Mouse (Mus musculus) midbrain, embryonic 11.5 days (tissue): Measurements from ENCODE around the gene Apeh. TPM values are rescaled to one million over a fixed set of nuclear protein-coding genes. Genes with fewer than 3 reads are reported as not detected.

Experiments used
- ATAC-seq: fragments of 200-750 bp; cut with Nextera tagmentation; 2 replicates; pipeline ENCODE4 v1.8.0; 2017; ENCODE audit warnings: moderate TSS enrichment, moderate library complexity; ENCODE audit not compliant: low FRiP score
- DNase-seq: peaks from one replicate; pipeline ENCODE4 v3.0.0; 2015; ENCODE audit warnings: low spot score; ENCODE audit errors: missing footprints
- H3K27ac ChIP-seq: fragments of 300-500 bp; sonication (generic); 2 replicates; pipeline ENCODE4 v1.5.1; 2014; ENCODE audit warnings: low read depth, low read length
- H3K27me3 ChIP-seq: fragments of 300-500 bp; sonication (generic); 2 replicates; pipeline ENCODE4 v1.6.1; 2014; ENCODE audit warnings: mild to moderate bottlenecking, low read length, moderate library complexity, mixed read lengths; ENCODE audit not compliant: control insufficient read depth, insufficient read depth
- H3K36me3 ChIP-seq: fragments of 300-500 bp; sonication (generic); 2 replicates; pipeline ENCODE4 v1.6.1; 2014; ENCODE audit warnings: mild to moderate bottlenecking, low read length, moderate library complexity, mixed read lengths; ENCODE audit not compliant: control insufficient read depth, insufficient read depth
- H3K4me1 ChIP-seq: fragments of 300-500 bp; sonication (generic); 2 replicates; pipeline ENCODE4 v1.6.1; 2014; ENCODE audit warnings: low read length; ENCODE audit not compliant: control insufficient read depth, insufficient read depth
- H3K4me2 ChIP-seq: fragments of 300-500 bp; sonication (generic); 2 replicates; pipeline ENCODE4 v1.6.1; 2014; ENCODE audit warnings: mild to moderate bottlenecking, moderate library complexity
- H3K4me3 ChIP-seq: fragments of 300-500 bp; sonication (generic); 2 replicates; pipeline ENCODE4 v1.5.1; 2014; ENCODE audit warnings: low read depth, low read length
- H3K9ac ChIP-seq: fragments of 300-500 bp; sonication (generic); 2 replicates; pipeline ENCODE4 v1.6.1; 2014; ENCODE audit warnings: low read length
- H3K9me3 ChIP-seq: fragments of 300-500 bp; sonication (generic); 2 replicates; pipeline ENCODE4 v1.6.1; 2016; ENCODE audit warnings: low read length; ENCODE audit not compliant: control insufficient read depth
- WGBS: fragments of 180-500 bp; shearing (Covaris S2); extraction: QIAGEN DNeasy Blood & Tissue Kit; methylation state at CpG from one replicate; pipeline ENCODE4 v1.1.7; 2014; 5-methylcytosine and 5-hydroxymethylcytosine counted together
- polyA plus RNA-seq: library from polyadenylated mRNA; unstranded; fragments of >200 nt; fragmentation: Nextera tagmentation; extraction: Ambion mirVana; gene quantifications from 2 replicates; pipeline ENCODE4 v1.2.1, GENCODE M21; 2014

Gene Apeh
- polyA plus RNA-seq, 1 experiment from 2014 or later, result 67.3 TPM

- WGBS, result 56% methylated on average over 20 of the region's 20 CpGs
These were observed 41.3 kb downstream of the Apeh start, which contains the start of gene Amigo3 for GRCm38 (mm10) chr9:108052885-108053664. Gene Amigo3, plus strand, starts transcription at chr9:108053159.

GRCm38 (mm10) chr9:108052411-108052810 lies 42.0 kb downstream of the Apeh start:
- H3K27me3 ChIP-seq, result no peaks in the 10 kb centered on the region
- H3K27ac ChIP-seq, result no peak overlapping the region
- H3K9ac ChIP-seq, result no peak overlapping the region
- DNase-seq (no peak), ATAC-seq (no peak)
- peaks cover 8% of the 10 kb centered on the region; the same call in 1 of the 2 replicates for H3K36me3 ChIP-seq
- H3K4me2 ChIP-seq, result no peak overlapping the region
- no peak overlapping the region for H3K4me3 ChIP-seq
- peaks cover 17% of the 10 kb centered on the region for H3K4me1 ChIP-seq
- H3K9me3 ChIP-seq, result no peaks in the 10 kb centered on the region
- WGBS, result 70% methylated on average over 7 of the region's 7 CpGs

More at GRCm38 (mm10) chr9:108052885-108053664, 41.3 kb downstream of the Apeh start, which contains the start of gene Amigo3:
- peaks cover 8% of the 10 kb centered on the region; the same call in 1 of the 2 replicates for H3K36me3 ChIP-seq
- no peak within 1 kb of the TSS for H3K27ac ChIP-seq
- peak; percentile 33; the same call in 1 of the 2 replicates for ATAC-seq
- no peaks in the 10 kb centered on the region for H3K9me3 ChIP-seq
- H3K4me1 ChIP-seq, result peaks cover 14% of the 10 kb centered on the region
- no peak within 1 kb of the TSS for H3K4me3 ChIP-seq
- H3K9ac ChIP-seq, result no peak within 1 kb of the TSS
- peak; percentile 99 for DNase-seq
- H3K4me2 ChIP-seq, result peak within 1 kb of the TSS; percentile 34; the same call in 1 of the 2 replicates
- no peaks in the 10 kb centered on the region for H3K27me3 ChIP-seq

- H3K36me3 ChIP-seq, result peaks cover 8% of the 10 kb centered on the region; the same call in 1 of the 2 replicates
- DNase-seq (no peak), ATAC-seq (no peak)
These were observed 42.5 kb downstream of the Apeh start for GRCm38 (mm10) chr9:108051931-108052220.

GRCm38 (mm10) chr9:108051184-108051930 lies 43.0 kb downstream of the Apeh start:
- H3K9me3 ChIP-seq, result no peaks in the 10 kb centered on the region
- H3K9ac ChIP-seq, result no peak overlapping the region
- H3K27me3 ChIP-seq, result no peaks in the 10 kb centered on the region
- peaks cover 8% of the 10 kb centered on the region; the same call in 1 of the 2 replicates for H3K36me3 ChIP-seq
- DNase-seq (no peak), ATAC-seq (no peak)
- H3K27ac ChIP-seq, result no peak overlapping the region
- no peak overlapping the region for H3K4me3 ChIP-seq
- peaks cover 17% of the 10 kb centered on the region for H3K4me1 ChIP-seq
- WGBS, result 92% methylated on average over 15 of the region's 15 CpGs
- H3K4me2 ChIP-seq, result no peak overlapping the region

More at GRCm38 (mm10) chr9:108051931-108052220, 42.5 kb downstream of the Apeh start:
- H3K27me3 ChIP-seq, result no peaks in the 10 kb centered on the region
- H3K9me3 ChIP-seq, result no peaks in the 10 kb centered on the region
- WGBS, result 83% methylated on average over 4 of the region's 4 CpGs
- H3K9ac ChIP-seq, result no peak overlapping the region
- peaks cover 17% of the 10 kb centered on the region for H3K4me1 ChIP-seq
- H3K4me2 ChIP-seq, result no peak overlapping the region
- H3K4me3 ChIP-seq, result no peak overlapping the region
- no peak overlapping the region for H3K27ac ChIP-seq

- peaks cover 16% of the 10 kb centered on the region for H3K36me3 ChIP-seq
- 0 out of 2 replicates have a peak overlapping the region, but pooled peaks have one; percentile 14 for H3K27ac ChIP-seq
- H3K4me2 ChIP-seq, result peak overlapping the region; percentile 87
- H3K4me1 ChIP-seq, result peaks cover 17% of the 10 kb centered on the region
- H3K4me3 ChIP-seq, result peak overlapping the region; percentile 76
- no peak for ATAC-seq
- no peaks in the 10 kb centered on the region for H3K9me3 ChIP-seq
- 42% methylated on average over 15 of the region's 15 CpGs for WGBS
- no peak for DNase-seq
- peak overlapping the region; percentile 75 for H3K9ac ChIP-seq
- H3K27me3 ChIP-seq, result no peaks in the 10 kb centered on the region
These were observed 44.7 kb downstream of the Apeh start for GRCm38 (mm10) chr9:108049561-108050251.

GRCm38 (mm10) chr9:108049016-108049455 lies 45.4 kb downstream of the Apeh start, which contains the start of gene Gmppb:
Gene Gmppb, plus strand, starts transcription at chr9:108049242.
- Histone ChIP-seq H3K4me1 (peaks cover 17% of the 10 kb centered on the region), H3K27me3 (no peaks in the 10 kb centered on the region), H3K9ac (peak within 1 kb of the TSS; percentile 75), H3K4me2 (peak within 1 kb of the TSS; percentile 87), H3K4me3 (peak within 1 kb of the TSS; percentile 76), H3K36me3 (peaks cover 14% of the 10 kb centered on the region), H3K9me3 (no peaks in the 10 kb centered on the region), H3K27ac (peak within 1 kb of the TSS; percentile 48)
- under 1% methylated on average over 39 of the region's 39 CpGs for WGBS
- ATAC-seq, result peak; percentile 96
- peak; percentile 99 for DNase-seq

GRCm38 (mm10) chr9:108048566-108048955 lies 45.8 kb downstream of the Apeh start:
- DNase-seq (peak; percentile 91), ATAC-seq (no peak; the same call in 1 of the 2 replicates)
- WGBS, result 1% methylated on average over 19 of the region's 19 CpGs

GRCm38 (mm10) chr9:108047601-108048565 lies 46.5 kb downstream of the Apeh start:
- H3K9me3 ChIP-seq, result no peaks in the 10 kb centered on the region
- DNase-seq (peak; percentile 84), ATAC-seq (no peak)
- peak overlapping the region; percentile 48; the same call in 1 of the 2 replicates for H3K27ac ChIP-seq
- H3K36me3 ChIP-seq, result peaks cover 14% of the 10 kb centered on the region
- no peaks in the 10 kb centered on the region for H3K27me3 ChIP-seq
- peak overlapping the region; percentile 87 for H3K4me2 ChIP-seq
- peak overlapping the region; percentile 58; the same call in 1 of the 2 replicates for H3K9ac ChIP-seq
- H3K4me3 ChIP-seq, result peak overlapping the region; percentile 76
- H3K4me1 ChIP-seq, result peaks cover 14% of the 10 kb centered on the region
- 48% methylated on average over 17 of the region's 17 CpGs for WGBS

More at GRCm38 (mm10) chr9:108048566-108048955, 45.8 kb downstream of the Apeh start:
- H3K36me3 ChIP-seq, result peaks cover 14% of the 10 kb centered on the region
- no peaks in the 10 kb centered on the region for H3K27me3 ChIP-seq
- peaks cover 17% of the 10 kb centered on the region for H3K4me1 ChIP-seq
- no peaks in the 10 kb centered on the region for H3K9me3 ChIP-seq
- H3K9ac ChIP-seq, result peak overlapping the region; percentile 58
- peak overlapping the region; percentile 87 for H3K4me2 ChIP-seq
- peak overlapping the region; percentile 48; the same call in 1 of the 2 replicates for H3K27ac ChIP-seq
- H3K4me3 ChIP-seq, result peak overlapping the region; percentile 76
